Mouse (Mus musculus) CH12.LX (cell line): ENCODE data around the gene Bcl11a. TPM values are rescaled to one million over a fixed set of nuclear protein-coding genes. Genes with fewer than 3 reads are reported as not detected.

Source experiments
- DNase-seq: peaks from one replicate; pipeline ENCODE4 v3.0.0-alpha.2; 2013; ENCODE audit errors: extremely low read depth
- H3K27ac ChIP-seq: 2 replicates; pipeline ENCODE4 v1.5.1; 2012; ENCODE audit warnings: low read depth, mild to moderate bottlenecking, control low read depth, moderate library complexity; ENCODE audit not compliant: insufficient read depth
- H3K27me3 ChIP-seq: replicated peaks from 2 replicates; pipeline ENCODE3; 2012; ENCODE audit warnings: inconsistent platforms
- H3K36me3 ChIP-seq, 2 experiments: replicated peaks in 1 of 2; 2 replicates each; pipeline versions ENCODE3 to v1.6.1; 2012; ENCODE audit warnings: inconsistent platforms in 1 of 2, low read length in 1 of 2, mild to moderate bottlenecking in 1 of 2, mixed read lengths in 1 of 2, moderate library complexity in 1 of 2; ENCODE audit not compliant: control insufficient read depth in 1 of 2, insufficient read depth in 1 of 2
- H3K4me1 ChIP-seq, 2 experiments: 2 replicates each; pipeline ENCODE4 v1.6.1; 2012; ENCODE audit warnings: inconsistent platforms in 1 of 2, moderate library complexity in 1 of 2; ENCODE audit not compliant: insufficient read depth in 2 of 2, control insufficient read depth in 1 of 2
- H3K4me2 ChIP-seq: 2 replicates; pipeline ENCODE4 v1.6.1; 2012; ENCODE audit warnings: low read depth, mild to moderate bottlenecking, control low read depth; ENCODE audit not compliant: poor library complexity, insufficient read depth, severe bottlenecking
- H3K4me3 ChIP-seq, 3 experiments: fragments of 150-350 bp in 1 of 3; sonication (generic) in 1 of 3; replicated peaks in 1 of 3; 2 replicates each; pipeline versions ENCODE3 to v1.5.1; 2011 to 2012; ENCODE audit warnings: low read depth in 2 of 3, low read length in 2 of 3, mild to moderate bottlenecking in 2 of 3, moderate library complexity in 2 of 3, control low read depth in 1 of 3, improper control_type of control experiment in 1 of 3, inconsistent platforms in 1 of 3, mixed read lengths in 1 of 3; ENCODE audit not compliant: poor library complexity in 1 of 3
- H3K79me2 ChIP-seq: replicated peaks from 2 replicates; pipeline ENCODE4 v1.6.1; 2012; ENCODE audit warnings: mild to moderate bottlenecking, moderate library complexity; ENCODE audit not compliant: control insufficient read depth, poor library complexity, insufficient read depth, severe bottlenecking; ENCODE audit errors: extremely low read depth
- H3K9ac ChIP-seq: 2 replicates; pipeline ENCODE4 v1.6.1; 2012; ENCODE audit warnings: low read depth, mild to moderate bottlenecking, control low read depth, moderate library complexity; ENCODE audit not compliant: insufficient read depth
- H3K9me3 ChIP-seq: replicated peaks from 2 replicates; pipeline ENCODE3; 2012; ENCODE audit warnings: low read length, inconsistent platforms, mixed read lengths
- CHD1 ChIP-seq: IDR thresholded peaks from 2 replicates; pipeline ENCODE4 v1.6.1; 2012; ENCODE audit warnings: low read depth, low read length, improper control_type of control experiment, inconsistent platforms
- CHD2 ChIP-seq: IDR thresholded peaks from 2 replicates; pipeline ENCODE4 v1.6.1; 2011; ENCODE audit warnings: low read length, improper control_type of control experiment
- E2F4 ChIP-seq: IDR thresholded peaks from 2 replicates; pipeline ENCODE4 v1.6.1; 2011; ENCODE audit warnings: low read depth, low read length, improper control_type of control experiment; ENCODE audit not compliant: insufficient replicate concordance
- HCFC1 ChIP-seq: IDR thresholded peaks from 2 replicates; pipeline ENCODE4 v1.6.1; 2012; ENCODE audit warnings: low read depth, mild to moderate bottlenecking, inconsistent platforms, low read length, improper control_type of control experiment
- IRF4 ChIP-seq: IDR thresholded peaks from 2 replicates; pipeline ENCODE4 v1.6.1; 2014; ENCODE audit warnings: low read depth, mild to moderate bottlenecking, inconsistent platforms, low read length, improper control_type of control experiment
- NRF1 ChIP-seq: IDR thresholded peaks from 2 replicates; pipeline ENCODE4 v1.6.1; 2014; ENCODE audit warnings: low read depth, mild to moderate bottlenecking, inconsistent platforms, low read length, improper control_type of control experiment, moderate library complexity
- RAD21 ChIP-seq: IDR thresholded peaks from 2 replicates; pipeline ENCODE4 v1.6.1; 2011; ENCODE audit warnings: low read depth, mild to moderate bottlenecking, low read length, improper control_type of control experiment, moderate library complexity
- SIN3A ChIP-seq: IDR thresholded peaks from 2 replicates; pipeline ENCODE4 v1.6.1; 2012; ENCODE audit warnings: low read length, improper control_type of control experiment, inconsistent platforms
- TCF12 ChIP-seq: IDR thresholded peaks from 2 replicates; pipeline ENCODE4 v1.6.1; 2014; ENCODE audit warnings: low read depth, mild to moderate bottlenecking, inconsistent platforms, low read length, improper control_type of control experiment
- USF2 ChIP-seq: conservative IDR thresholded peaks from 2 replicates; pipeline ENCODE4 v1.6.1; 2011; ENCODE audit warnings: low read depth, low read length, improper control_type of control experiment
- dilution Hi-C: fragments of 300-500 bp; cut with MboI; formaldehyde crosslinking; loops from 2 replicates; pipeline ENCODE4 v1.14.3; 2020; ENCODE audit warnings: low sequenced_read_pairs; ENCODE audit not compliant: extremely low pct_unique_long_range_greater_than_20kb, extremely low pct_ligation_motif_present
- in situ Hi-C: fragments of 300-500 bp; cut with MboI; formaldehyde crosslinking; loops from 3 replicates; pipeline ENCODE4 v1.14.3; 2019; ENCODE audit warnings: low sequenced_read_pairs, low pct_ligation_motif_present, low pct_unique_long_range_greater_than_20kb, mixed read lengths
- polyA plus RNA-seq: library from polyadenylated mRNA; unstranded; fragments of >175 nt; gene quantifications from 2 replicates; pipeline ENCODE4 v1.2.1, GENCODE M21; 2012; ENCODE audit warnings: low read depth; ENCODE audit not compliant: insufficient read length
- total RNA-seq, 2 experiments: library from RNA; depleted of rRNA; stranded (reverse); fragments of 300-350 nt in 1 of 2; fragments of >200 nt in 1 of 2; gene quantifications; 2 replicates each; pipeline ENCODE4 v1.2.3; 2012 to 2014

The Bcl11a gene
- total and polyA plus RNA-seq, 3 experiments = 6.8 to 57.9 (median 13.9) TPM

DNA sequence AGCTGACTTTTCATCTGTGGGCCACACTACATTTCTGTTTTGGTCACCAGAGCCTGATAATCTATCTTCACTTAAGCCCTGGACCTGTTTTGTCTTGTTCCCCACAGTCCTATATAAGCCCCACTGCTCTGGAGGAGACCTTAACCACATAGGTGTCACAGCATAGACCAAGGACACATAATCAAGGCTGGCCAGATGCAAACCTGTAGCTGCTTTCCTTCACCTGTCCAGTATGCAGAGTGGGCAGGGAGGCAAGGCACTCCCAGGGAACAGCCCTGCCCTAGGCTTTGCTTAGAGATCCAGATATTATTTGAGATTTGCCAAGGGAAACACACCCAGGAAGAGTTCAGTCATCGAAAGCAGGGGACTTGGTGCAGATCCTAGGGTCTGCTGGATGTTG is 125.6 kb downstream of the Bcl11a start:
- dilution Hi-C loops = no loop called here

DNA sequence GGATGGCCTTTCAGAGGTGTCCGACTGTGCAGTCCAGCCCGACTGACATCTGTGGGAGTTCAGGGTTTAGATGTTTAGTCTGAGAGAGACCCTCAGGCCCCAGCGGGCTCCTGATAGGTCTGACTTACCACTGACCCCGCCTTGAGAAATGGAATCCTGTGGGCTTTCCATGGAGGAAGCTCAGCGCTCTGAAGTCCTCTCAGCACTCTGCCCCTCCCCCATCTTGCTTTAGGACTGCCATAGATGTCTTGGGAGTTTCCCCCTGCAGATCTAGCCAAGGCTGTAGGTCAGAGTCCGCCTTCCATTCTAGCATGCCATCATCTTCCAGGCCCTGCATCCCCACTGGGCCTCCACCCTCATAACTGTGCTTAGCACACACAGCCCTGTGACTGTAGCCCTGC is 131.1 kb downstream of the Bcl11a start:
- Histone ChIP-seq H3K9me3 (no peaks in the 10 kb centered on the region), H3K36me3 (no peaks in the 10 kb centered on the region), H3K27ac (no peak overlapping the region), H3K4me1 (peaks cover 20 to 73% of the 10 kb centered on the region in 2 experiments), H3K4me3 (no peak overlapping the region), H3K27me3 (no peaks in the 10 kb centered on the region), H3K79me2 (no peaks in the 10 kb centered on the region), H3K4me2 (no peak overlapping the region), H3K9ac (no peak overlapping the region)
- DNase-seq = peak; percentile 60
- no peak for TF ChIP-seq RAD21
- peak; percentile 21; the same call in 1 of the 2 replicates for TF ChIP-seq CHD2
- dilution Hi-C loops = no loop called here
- in situ Hi-C loops = no loop called here

More for the DNA sequence above, 125.6 kb downstream of the Bcl11a start:
- H3K27ac ChIP-seq = no peak overlapping the region
- H3K4me2 ChIP-seq = no peak overlapping the region
- in situ Hi-C loops = loop anchor here (5.0 kb wide), 1 partner anchor 39 kb away; no protein-coding TSS in a partner anchor
- TF ChIP-seq NRF1 = no peak
- no peak for TF ChIP-seq IRF4
- TF ChIP-seq CHD2 = no peak
- no peak for DNase-seq
- no peaks in the 10 kb centered on the region for H3K27me3 ChIP-seq
- no peaks in the 10 kb centered on the region for H3K9me3 ChIP-seq
- H3K9ac ChIP-seq = no peak overlapping the region
- H3K4me1 ChIP-seq = peaks cover 23 to 85% of the 10 kb centered on the region in 2 experiments
- H3K4me3 ChIP-seq = no peak overlapping the region
- no peaks in the 10 kb centered on the region for H3K36me3 ChIP-seq
- no peaks in the 10 kb centered on the region for H3K79me2 ChIP-seq

DNA sequence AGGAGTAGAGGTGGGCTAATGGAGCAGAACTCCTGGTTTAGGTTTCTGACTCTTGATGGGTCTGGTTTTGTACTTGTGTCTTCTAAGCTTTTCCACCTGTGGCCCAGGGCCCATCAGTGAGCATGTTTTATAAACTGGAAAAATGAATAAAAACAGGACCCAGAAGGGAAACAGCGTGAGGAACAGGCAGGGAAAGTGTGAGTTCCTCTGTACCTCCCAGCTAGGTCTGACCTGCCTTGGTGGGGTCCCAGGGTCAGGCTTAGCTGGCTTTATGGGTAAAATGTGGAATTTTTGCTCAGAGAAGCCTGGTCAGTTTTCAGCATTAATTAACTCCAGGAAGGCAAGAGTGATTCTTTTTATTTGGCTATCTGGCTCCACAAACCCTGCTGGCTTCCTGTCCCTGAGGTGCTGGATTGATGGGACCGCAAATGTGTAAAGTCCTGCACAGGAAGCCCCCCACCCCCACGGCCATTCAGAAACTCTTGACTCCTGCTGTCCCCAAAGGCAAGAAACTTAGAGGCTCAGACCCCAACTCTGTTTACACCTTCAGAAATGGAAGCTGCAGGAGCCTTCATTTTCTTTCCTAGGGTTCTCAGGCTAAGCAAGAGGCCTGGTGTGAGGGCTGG is 136.8 kb downstream of the Bcl11a start:
- in situ Hi-C loops (no loop called here), dilution Hi-C loops (no loop called here)
- H3K27ac ChIP-seq = no peak overlapping the region
- no peak overlapping the region for H3K4me2 ChIP-seq
- DNase-seq = no peak
- no peaks in the 10 kb centered on the region for H3K9me3 ChIP-seq
- no peaks in the 10 kb centered on the region for H3K27me3 ChIP-seq
- H3K79me2 ChIP-seq = no peaks in the 10 kb centered on the region
- no peak for TF ChIP-seq TCF12
- TF ChIP-seq HCFC1 = no peak
- no peak for TF ChIP-seq E2F4
- no peak for TF ChIP-seq SIN3A
- TF ChIP-seq USF2 = no peak
- no peak for TF ChIP-seq CHD1
- no peak overlapping the region for H3K4me3 ChIP-seq
- peaks cover 14 to 43% of the 10 kb centered on the region in 2 experiments for H3K4me1 ChIP-seq
- no peak overlapping the region for H3K9ac ChIP-seq
- peaks cover 0 to 2% of the 10 kb centered on the region in 2 experiments for H3K36me3 ChIP-seq
